Mouse (Mus musculus): ENCODE data around the gene Cyct.

Cyct gene

GRCm38 (mm10) chr2:76347839-76348238, 12.4 kb downstream of the Cyct start:
- in situ Hi-C loops (cut with MboI; ENCODE audit: unreplicated experiment in 2 of 2): no loop called here

GRCm38 (mm10) chr2:76342146-76342545, 18.1 kb downstream of the Cyct start:
- in situ Hi-C loops (cut with MboI; ENCODE audit: unreplicated experiment in 2 of 2): no loop called here

- in situ Hi-C loops (cut with MboI; ENCODE audit: unreplicated experiment in 2 of 2): no loop called here
Observed at GRCm38 (mm10) chr2:76338215-76339156, 21.8 kb downstream of the Cyct start, which contains the start of gene Pde11a. Gene Pde11a (minus strand): TSS chr2:76338774.

- in situ Hi-C loops (cut with MboI; ENCODE audit: unreplicated experiment in 2 of 2): no loop called here
Observed at GRCm38 (mm10) chr2:76334596-76334995, 25.7 kb downstream of the Cyct start.

- in situ Hi-C loops (cut with MboI; ENCODE audit: unreplicated experiment in 2 of 2): no loop called here
Observed at GRCm38 (mm10) chr2:76332161-76332805, 28.0 kb downstream of the Cyct start.

- in situ Hi-C loops (cut with MboI; ENCODE audit: unreplicated experiment in 2 of 2): no loop called here
Observed at GRCm38 (mm10) chr2:76330081-76330480, 30.2 kb downstream of the Cyct start.

GRCm38 (mm10) chr2:76326161-76326560, 34.1 kb downstream of the Cyct start:
- in situ Hi-C loops (cut with MboI; ENCODE audit: unreplicated experiment in 2 of 2): no loop called here

- in situ Hi-C loops (cut with MboI; ENCODE audit: unreplicated experiment in 2 of 2): no loop called here
Observed at GRCm38 (mm10) chr2:76324463-76324862, 35.8 kb downstream of the Cyct start.

GRCm38 (mm10) chr2:76323185-76323875, 36.9 kb downstream of the Cyct start:
- in situ Hi-C loops (cut with MboI; ENCODE audit: unreplicated experiment in 2 of 2): no loop called here

- in situ Hi-C loops (cut with MboI; ENCODE audit: unreplicated experiment in 2 of 2): no loop called here
Observed at GRCm38 (mm10) chr2:76320336-76320735, 39.9 kb downstream of the Cyct start.

- in situ Hi-C loops (cut with MboI; ENCODE audit: unreplicated experiment in 2 of 2): no loop called here
Observed at GRCm38 (mm10) chr2:76319231-76319630, 41.0 kb downstream of the Cyct start.
